Mouse (Mus musculus) stomach, postnatal 0 days (tissue): ENCODE measurements around the gene Pax3. TPM values are rescaled to one million over a fixed set of nuclear protein-coding genes. Genes with fewer than 3 reads are reported as not detected.

Source experiments
- ATAC-seq: fragments of 200-750 bp; cut with Nextera tagmentation; 2 replicates; pipeline ENCODE4 v1.8.0; 2017; ENCODE audit not compliant: low FRiP score, low TSS enrichment
- DNase-seq: peaks from one replicate; pipeline ENCODE4 v3.0.0-alpha.2; 2016; ENCODE audit warnings: low spot score
- H3K27ac ChIP-seq: fragments of 300-500 bp; sonication (generic); replicated peaks from 2 replicates; pipeline ENCODE4 v1.5.1; 2014; ENCODE audit warnings: mild to moderate bottlenecking, control low read depth
- H3K27me3 ChIP-seq: fragments of 300-500 bp; sonication (generic); 2 replicates; pipeline ENCODE4 v1.6.1; 2014; ENCODE audit warnings: low read length; ENCODE audit not compliant: control insufficient read depth, insufficient read depth
- H3K36me3 ChIP-seq: fragments of 300-500 bp; sonication (generic); 2 replicates; pipeline ENCODE4 v1.6.1; 2014; ENCODE audit warnings: low read length, mixed read lengths; ENCODE audit not compliant: control insufficient read depth, insufficient read depth
- H3K4me1 ChIP-seq: fragments of 300-500 bp; sonication (generic); replicated peaks from 2 replicates; pipeline ENCODE4 v1.6.1; 2014; ENCODE audit warnings: antibody characterized with exemption; ENCODE audit not compliant: control insufficient read depth, insufficient read depth
- H3K4me2 ChIP-seq: fragments of 300-500 bp; sonication (generic); replicated peaks from 2 replicates; pipeline ENCODE4 v1.6.1; 2014; ENCODE audit warnings: low read depth, mild to moderate bottlenecking, control low read depth, moderate library complexity
- H3K4me3 ChIP-seq: fragments of 300-500 bp; sonication (generic); 2 replicates; pipeline ENCODE4 v1.5.1; 2014; ENCODE audit warnings: low read depth, low read length, control low read depth
- H3K9ac ChIP-seq: fragments of 300-500 bp; sonication (generic); 2 replicates; pipeline ENCODE4 v1.6.1; 2014; ENCODE audit warnings: mild to moderate bottlenecking, low read length, control low read depth, mixed read lengths
- H3K9me3 ChIP-seq: fragments of 300-500 bp; sonication (generic); 2 replicates; pipeline ENCODE4 v1.6.1; 2016; ENCODE audit warnings: low read length; ENCODE audit not compliant: control insufficient read depth
- CTCF ChIP-seq: IDR thresholded peaks from 2 replicates; pipeline ENCODE4 v1.5.1; 2016; ENCODE audit warnings: antibody characterized with exemption, low read depth, mild to moderate bottlenecking, moderate library complexity
- EP300 ChIP-seq: optimal IDR thresholded peaks from 2 replicates; pipeline ENCODE3; 2016; ENCODE audit warnings: antibody characterized with exemption
- WGBS: fragments of 180-500 bp; shearing (Covaris S2); extraction: QIAGEN DNeasy Blood & Tissue Kit; methylation state at CpG from one replicate; pipeline ENCODE4 v1.1.7; 2014; 5-methylcytosine and 5-hydroxymethylcytosine counted together
- polyA plus RNA-seq: library from polyadenylated mRNA; unstranded; fragments of >200 nt; fragmentation: Nextera tagmentation; extraction: Ambion mirVana; gene quantifications from 2 replicates; pipeline ENCODE4 v1.2.1, GENCODE M21; 2015

Gene Pax3
- polyA plus RNA-seq, result not detected in 2 replicates

DNA sequence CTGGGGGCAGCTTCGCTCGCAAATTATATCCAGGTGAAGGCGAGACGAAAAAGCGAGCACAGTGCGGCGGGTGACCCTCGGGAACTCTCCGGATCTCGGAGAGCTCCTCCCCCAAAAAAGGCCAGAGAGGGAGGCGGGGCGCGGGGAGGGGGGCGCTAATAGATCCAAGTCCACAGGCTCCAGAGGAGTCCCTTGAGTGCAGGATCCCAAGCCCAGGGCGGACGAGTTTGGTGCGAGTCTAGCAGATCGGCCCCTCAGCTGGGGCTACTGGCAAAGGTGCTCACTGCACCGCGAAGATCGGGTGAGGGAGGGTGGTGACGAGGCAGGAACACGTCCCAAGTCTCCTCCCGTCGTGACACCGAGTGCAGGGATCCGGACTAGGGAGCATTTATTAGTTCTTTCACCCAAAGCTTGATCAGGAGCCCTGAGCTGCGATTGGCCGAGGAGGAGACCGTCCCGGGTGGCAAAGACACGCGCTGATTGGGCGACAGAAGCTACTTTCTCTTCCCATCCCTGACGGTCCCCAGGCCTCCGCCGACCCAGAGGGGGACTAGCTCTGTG, at the start of gene Pax3:
Gene Pax3, minus strand, starts transcription at position 384 of the 561 bp plus-strand sequence.
- no peaks in the 10 kb centered on the region for H3K36me3 ChIP-seq
- no peaks in the 10 kb centered on the region; the same call in 1 of the 2 replicates for H3K4me1 ChIP-seq
- DNase-seq (no peak), ATAC-seq (0 out of 2 replicates have a peak, but pooled peaks have one; percentile 25)
- TF ChIP-seq EP300, result no peak
- H3K27ac ChIP-seq, result no peak within 1 kb of the TSS
- peak within 1 kb of the TSS; percentile 29 for H3K4me3 ChIP-seq
- no peaks in the 10 kb centered on the region for H3K9me3 ChIP-seq
- peak within 1 kb of the TSS; percentile 41 for H3K4me2 ChIP-seq
- peaks cover 42% of the 10 kb centered on the region for H3K27me3 ChIP-seq
- WGBS, result under 1% methylated on average over 37 of the region's 37 CpGs
- H3K9ac ChIP-seq, result no peak within 1 kb of the TSS

DNA sequence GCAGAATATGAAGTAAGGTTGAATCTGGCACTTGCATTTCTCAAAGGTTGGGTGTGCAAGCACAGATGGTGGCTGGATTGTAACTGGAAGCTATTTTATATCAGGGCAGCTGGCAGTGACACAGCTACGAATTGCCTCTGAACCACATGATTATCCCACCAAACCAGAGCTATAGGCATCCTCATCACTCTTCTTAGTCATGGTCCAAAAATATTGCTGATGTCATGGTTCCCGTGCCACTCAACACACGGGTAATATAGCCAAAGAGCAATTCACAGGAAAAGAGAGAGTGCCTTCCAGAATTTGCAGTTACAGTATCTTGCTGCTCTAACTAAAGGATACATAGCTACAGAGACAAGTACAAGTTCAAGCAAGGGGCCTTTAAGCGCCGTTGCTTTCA, 37.4 kb upstream of the Pax3 start:
- Histone ChIP-seq H3K4me3 (no peak overlapping the region), H3K4me2 (no peak overlapping the region), H3K27me3 (no peaks in the 10 kb centered on the region), H3K36me3 (no peaks in the 10 kb centered on the region), H3K4me1 (no peaks in the 10 kb centered on the region), H3K9me3 (no peaks in the 10 kb centered on the region), H3K9ac (no peak overlapping the region), H3K27ac (no peak overlapping the region)
- no peak for DNase-seq
- WGBS, result 79% methylated on average over 5 of the region's 5 CpGs
- no peak for ATAC-seq
- TF ChIP-seq EP300 (no peak), CTCF (no peak)

DNA sequence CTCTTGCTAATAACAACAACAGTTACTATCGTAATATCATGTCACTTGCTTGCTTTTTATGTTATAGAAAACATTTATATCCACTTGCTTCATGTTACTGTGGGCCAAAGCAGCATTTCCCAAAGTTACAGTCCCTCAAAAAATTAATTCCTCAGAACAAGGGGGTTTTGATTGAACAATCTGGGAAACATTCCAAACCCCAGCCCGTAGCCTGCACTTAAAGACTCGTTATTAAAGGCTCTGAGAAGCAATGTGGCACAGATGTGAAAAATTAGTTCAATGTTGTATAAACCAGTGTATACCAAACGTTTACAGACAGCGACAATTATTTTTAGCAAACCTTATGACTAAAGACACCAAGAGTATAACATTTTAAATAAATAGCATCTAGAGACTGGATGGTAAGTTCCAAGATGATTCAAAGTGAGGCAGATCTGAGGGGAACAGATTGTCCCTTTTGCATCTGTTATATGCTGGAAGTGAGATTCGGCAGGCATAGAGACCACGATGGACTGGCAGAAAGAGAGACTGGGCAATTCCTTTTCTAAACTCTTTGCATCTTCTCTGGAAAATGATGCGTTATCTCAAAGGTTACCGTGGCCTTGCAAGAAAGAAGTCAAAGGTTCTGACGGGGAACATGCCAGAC, 35.1 kb upstream of the Pax3 start:
- 44% methylated on average over 10 of the region's 10 CpGs for WGBS
- H3K9ac ChIP-seq, result no peak overlapping the region
- no peaks in the 10 kb centered on the region for H3K4me1 ChIP-seq
- TF ChIP-seq CTCF, result no peak
- no peak for TF ChIP-seq EP300
- no peak overlapping the region for H3K4me3 ChIP-seq
- H3K27ac ChIP-seq, result no peak overlapping the region
- no peak for ATAC-seq
- H3K27me3 ChIP-seq, result no peaks in the 10 kb centered on the region
- H3K36me3 ChIP-seq, result no peaks in the 10 kb centered on the region
- DNase-seq, result no peak
- no peak overlapping the region for H3K4me2 ChIP-seq
- H3K9me3 ChIP-seq, result no peaks in the 10 kb centered on the region

DNA sequence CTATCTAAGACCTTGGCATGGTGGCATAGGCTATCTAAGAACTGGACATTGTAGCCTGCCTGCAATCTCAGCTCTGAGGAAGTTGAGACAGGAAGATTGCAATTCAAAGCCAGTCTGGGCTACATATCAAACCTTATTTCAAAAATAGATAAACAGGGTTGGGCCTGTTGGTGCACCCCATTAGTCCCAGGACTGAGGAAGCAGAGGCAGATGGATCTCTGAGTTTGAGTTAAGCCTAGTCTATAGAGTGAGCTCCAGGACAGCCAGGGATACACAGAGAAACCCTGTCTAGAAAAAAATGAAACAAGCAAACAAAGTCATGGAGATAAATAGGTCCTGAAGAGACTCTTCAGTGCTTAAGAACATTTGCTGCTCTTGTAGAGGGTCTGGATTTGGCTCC, 32.9 kb upstream of the Pax3 start:
- Histone ChIP-seq H3K36me3 (no peaks in the 10 kb centered on the region), H3K9me3 (no peaks in the 10 kb centered on the region), H3K4me3 (no peak overlapping the region), H3K4me1 (no peaks in the 10 kb centered on the region), H3K27ac (no peak overlapping the region), H3K9ac (no peak overlapping the region), H3K4me2 (no peak overlapping the region), H3K27me3 (no peaks in the 10 kb centered on the region)
- TF ChIP-seq EP300, result no peak
- TF ChIP-seq CTCF, result no peak
- no peak for DNase-seq
- no peak for ATAC-seq

DNA sequence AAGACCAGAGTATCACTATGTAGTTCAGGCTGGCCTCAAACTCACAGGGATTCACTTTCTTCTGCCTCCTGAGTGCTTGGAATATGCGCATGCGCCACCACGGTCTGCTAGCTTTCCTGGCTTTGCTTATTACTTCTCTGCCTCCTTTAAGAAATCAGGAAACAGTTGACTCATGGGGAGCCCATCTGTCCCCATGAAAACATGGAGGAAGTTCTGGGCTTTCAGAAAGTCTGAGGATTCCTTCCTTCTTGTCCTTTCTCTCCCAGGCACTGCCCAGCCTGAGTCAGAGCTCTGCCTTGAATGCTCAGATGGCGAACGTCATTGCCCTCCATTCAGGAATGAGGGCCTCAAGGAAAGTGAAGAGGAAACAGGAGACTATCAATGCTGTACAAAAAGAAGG, 31.8 kb upstream of the Pax3 start:
- Histone ChIP-seq H3K9ac (no peak overlapping the region), H3K4me3 (no peak overlapping the region), H3K4me2 (no peak overlapping the region), H3K36me3 (no peaks in the 10 kb centered on the region), H3K27ac (no peak overlapping the region), H3K27me3 (no peaks in the 10 kb centered on the region), H3K4me1 (no peaks in the 10 kb centered on the region), H3K9me3 (no peaks in the 10 kb centered on the region)
- ATAC-seq, result no peak
- TF ChIP-seq CTCF, result no peak
- TF ChIP-seq EP300, result no peak
- no peak for DNase-seq
- WGBS, result 57% methylated on average over 5 of the region's 5 CpGs

DNA sequence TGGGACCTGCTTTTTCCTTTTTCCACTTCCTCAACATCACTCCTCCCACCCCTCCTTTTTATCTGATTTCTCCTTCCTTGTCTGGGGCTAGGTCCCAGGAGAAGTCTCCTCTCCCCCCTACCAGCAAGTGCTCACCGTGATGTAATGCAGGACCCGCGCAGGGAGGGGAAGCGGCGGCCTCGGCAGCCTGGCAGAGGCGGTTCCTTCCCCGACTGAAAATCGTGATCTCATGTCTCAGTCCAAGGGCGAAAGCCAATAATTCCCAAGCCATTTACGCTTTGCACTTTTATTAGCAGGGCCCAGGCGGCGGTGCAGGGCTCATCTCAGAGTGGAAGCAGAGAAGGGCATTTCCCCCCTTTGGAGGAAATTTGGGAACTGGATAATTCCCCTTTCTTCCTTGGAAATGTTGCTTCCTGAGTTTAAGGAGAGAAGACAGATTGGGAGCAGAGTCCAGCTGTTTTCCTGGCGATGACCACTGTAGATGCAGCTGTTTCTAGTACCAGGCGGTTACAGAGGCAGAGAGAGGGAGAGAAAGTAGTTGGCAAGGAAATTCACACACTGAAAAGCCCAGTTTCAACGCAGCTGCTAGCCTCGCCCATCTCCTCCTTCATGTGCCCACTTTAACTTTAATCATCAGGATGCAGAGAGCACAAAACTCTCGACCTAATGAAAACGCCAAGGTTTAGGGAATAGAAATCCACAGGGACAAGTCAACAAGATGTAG, 21.3 kb upstream of the Pax3 start:
- Histone ChIP-seq H3K27me3 (peaks cover 22% of the 10 kb centered on the region), H3K4me2 (peak overlapping the region; percentile 92; the same call in 1 of the 2 replicates), H3K36me3 (no peaks in the 10 kb centered on the region), H3K9me3 (no peaks in the 10 kb centered on the region), H3K27ac (no peak overlapping the region), H3K4me1 (0 out of 2 replicates have a peak, but pooled peaks cover 2% of the 10 kb centered on the region), H3K9ac (no peak overlapping the region), H3K4me3 (peak overlapping the region; percentile 54; the same call in 1 of the 2 replicates)
- TF ChIP-seq CTCF, result 0 out of 2 replicates have a peak, but pooled peaks have one; percentile 17
- TF ChIP-seq EP300, result no peak
- ATAC-seq, result 0 out of 2 replicates have a peak, but pooled peaks have one; percentile 9
- WGBS, result 4% methylated on average over 19 of the region's 19 CpGs
- DNase-seq, result peak; percentile 25
